Mouse (Mus musculus) monocyte, adult 2 months (primary cell): ENCODE measurements at regions not wholly inside any gene's neighbourhood (a gene's known extent, or its start where the extent isn't known, plus 50 kb on each side); places are given as distances from the start of the nearest gene placed in this dataset.

Experiments used
- DNase-seq, 2 experiments: peaks; one replicate each; pipeline ENCODE4 v3.0.0; 2022; ENCODE audit warnings: low spot score in 2 of 2, low read depth in 1 of 2

DNA sequence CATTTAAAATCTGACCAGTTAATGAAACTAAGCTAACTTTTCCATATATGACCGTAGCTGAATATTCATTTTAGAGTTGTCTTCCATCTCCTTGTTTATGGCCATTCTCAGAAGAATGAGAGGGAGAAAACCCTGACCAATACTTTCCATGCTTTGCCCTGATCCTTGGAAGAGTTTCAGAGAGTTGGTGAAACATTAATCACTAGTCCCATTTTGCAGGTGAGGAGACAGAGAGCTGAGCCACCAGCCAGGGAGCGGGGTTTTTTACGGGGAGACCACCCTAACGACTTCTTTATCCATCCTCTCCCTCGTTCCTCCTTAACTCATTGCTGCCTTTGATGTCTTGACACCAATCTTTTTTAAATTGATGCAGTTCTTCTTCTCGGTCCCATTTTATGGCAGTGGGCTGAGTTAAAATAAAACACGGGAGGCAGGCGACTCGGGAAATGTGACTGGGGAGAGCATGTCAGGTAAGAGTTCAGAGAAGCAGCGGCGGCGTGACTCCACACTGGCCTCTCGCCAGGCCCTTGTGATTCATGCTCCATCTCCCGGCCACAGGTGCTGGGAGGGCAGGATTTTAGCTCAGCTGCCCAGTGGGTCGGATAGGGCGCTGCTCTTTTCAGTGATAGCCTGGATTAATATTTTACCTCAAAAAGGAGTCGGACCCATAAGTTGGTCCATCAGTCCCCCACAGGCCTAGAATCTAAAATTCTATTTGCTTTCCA lies 81.3 kb upstream of the Nrip1 start:
- DNase-seq = no peak

GRCm38 (mm10) chr16:76453457-76454200 lies 80.0 kb upstream of the Nrip1 start:
- no peak for DNase-seq

DNA sequence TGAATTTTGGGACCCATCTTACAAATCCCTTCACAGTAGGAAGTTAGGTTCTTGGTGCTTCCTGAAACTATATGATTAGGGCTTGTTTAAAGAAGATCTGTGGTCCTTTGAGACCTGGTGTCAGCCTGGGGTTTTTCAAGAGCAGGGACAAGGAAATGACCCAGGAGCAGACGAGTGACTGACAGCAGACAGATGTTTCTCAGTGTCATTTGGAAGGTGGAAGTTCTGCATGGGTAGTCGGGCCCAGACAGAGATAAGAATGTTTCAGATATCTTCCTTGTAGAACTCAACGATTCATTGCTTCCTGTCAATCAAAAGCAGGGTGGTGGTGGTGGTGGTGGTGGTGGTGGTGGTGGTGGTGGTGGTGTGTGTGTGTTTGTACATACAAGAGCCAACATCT lies 75.1 kb upstream of the Nrip1 start:
- DNase-seq = no peak

- DNase-seq = no peak
Observed at GRCm38 (mm10) chr16:76447033-76447432, 73.4 kb upstream of the Nrip1 start.

DNA sequence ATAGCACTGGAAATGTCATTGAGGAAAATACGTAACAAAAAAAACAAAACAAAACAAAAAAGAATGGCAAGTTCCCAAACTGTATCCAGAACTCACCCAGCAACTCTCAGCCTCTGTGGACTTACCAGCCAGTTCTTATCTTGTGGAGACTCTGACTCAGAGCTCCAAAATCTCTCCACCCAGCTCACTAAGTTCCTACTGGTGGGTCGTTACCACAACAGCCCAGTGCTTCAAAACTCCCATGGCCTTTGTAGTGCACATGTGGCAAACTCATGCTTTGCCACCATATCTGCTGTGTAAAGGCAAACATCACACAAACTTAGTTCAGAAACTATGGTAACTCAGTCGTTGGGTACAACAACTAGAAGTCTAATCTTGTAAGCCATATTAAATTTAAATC lies 71.0 kb upstream of the Nrip1 start:
- DNase-seq = no peak

DNA sequence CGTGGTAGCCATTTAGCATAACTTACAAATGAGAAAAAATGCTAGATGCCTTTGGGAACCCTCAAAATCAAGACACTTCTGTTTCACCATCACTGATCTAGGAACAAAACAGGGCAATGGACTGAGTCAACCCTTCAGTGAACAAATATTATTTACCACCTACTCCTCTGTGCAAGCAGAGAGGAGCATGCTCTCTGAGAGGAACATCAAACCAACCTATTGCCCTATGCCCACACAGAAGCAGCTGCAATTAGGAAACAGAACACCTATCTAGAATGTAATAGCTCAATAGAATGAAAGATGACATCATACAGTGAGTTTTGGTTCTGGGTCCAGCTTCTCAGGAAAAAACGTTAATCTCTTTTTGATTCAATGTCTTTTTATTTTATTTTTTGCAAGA lies 69.0 kb upstream of the Nrip1 start:
- DNase-seq = no peak

DNA sequence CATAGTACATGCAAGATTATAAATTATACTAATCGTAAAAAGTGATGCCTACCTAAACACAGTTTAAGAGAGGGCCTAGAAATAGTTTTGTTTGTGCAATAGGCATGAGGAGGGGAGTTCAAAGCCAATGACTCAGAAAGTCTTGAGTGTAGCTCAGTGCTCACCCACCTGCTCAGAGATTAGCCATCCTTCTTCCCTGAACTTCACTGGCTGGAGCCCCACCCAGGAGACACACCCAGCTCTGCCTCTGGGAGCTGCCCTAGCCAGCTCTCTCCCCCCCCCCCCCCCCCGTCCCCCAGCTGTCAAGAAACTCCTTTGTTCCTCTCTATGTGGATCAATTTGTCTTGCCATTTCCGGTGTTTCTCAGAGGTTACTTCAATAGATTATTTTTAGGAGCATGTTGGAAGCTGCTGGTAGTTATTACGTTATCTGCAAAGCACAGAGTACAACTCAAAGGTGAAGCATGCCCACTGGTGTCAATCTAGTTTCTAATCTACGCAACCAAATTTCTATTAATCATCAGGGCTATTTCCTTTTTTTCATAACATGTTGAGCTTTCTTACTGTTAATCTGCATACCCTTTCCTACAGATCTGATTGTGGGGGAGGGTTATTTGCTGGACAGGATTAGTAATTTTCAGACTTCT lies 68.3 kb upstream of the Nrip1 start:
- no peak for DNase-seq

DNA sequence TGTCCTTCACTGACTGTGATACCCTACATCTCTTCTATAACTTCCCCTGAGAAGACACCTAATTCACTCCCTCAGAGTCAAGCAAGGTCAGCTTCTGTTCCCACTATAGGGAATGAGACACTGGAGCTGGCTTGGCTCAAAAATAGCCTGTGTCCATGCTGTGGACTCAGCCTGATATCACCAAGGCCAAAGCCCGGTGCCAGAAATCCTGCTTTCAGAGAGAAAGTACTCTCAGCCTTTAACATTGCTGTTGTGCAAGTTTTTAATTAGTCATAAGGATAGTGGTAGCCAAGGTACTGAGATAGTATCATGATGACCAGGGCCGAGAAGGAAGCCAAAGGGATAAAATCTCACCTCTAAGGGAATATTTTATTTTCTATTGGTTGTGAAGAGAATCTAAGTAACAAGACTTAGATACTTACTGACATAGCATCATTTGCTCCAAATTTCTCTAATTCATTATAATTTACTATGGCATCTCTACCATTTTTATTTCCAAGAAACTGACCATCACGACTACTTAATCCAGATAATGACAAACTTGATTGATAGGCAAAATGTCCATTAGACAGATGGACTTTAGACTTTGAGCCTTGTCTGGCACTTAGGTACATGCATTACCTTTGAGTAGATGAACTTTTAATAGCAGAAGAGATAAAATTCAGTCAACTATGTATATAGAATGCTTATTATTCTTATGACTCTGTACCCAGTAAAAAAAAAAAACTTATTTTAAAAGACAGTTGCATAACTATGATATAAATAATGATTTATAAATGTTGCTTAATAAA lies 64.7 kb upstream of the Nrip1 start:
- DNase-seq = no peak

DNA sequence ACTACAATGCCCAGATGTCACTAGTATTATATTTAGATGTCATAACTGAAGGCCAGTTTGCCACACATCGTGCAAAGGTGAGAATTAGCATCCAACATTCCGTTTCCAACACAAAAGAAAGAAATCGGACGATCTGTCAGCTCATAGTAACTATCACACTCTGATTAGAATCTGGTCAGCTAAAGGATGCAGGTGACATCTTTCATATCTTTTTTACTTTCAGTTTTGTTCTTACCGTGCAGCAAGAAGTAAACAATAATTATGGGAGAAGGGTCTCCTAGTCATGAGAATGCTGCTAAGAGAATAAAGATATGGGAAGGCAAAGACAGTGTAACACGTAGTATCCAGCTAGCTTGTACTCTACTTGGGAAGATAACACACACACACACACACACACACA lies 62.7 kb upstream of the Nrip1 start:
- no peak for DNase-seq

- DNase-seq = no peak
Observed at GRCm38 (mm10) chr16:76433076-76433825, 59.6 kb upstream of the Nrip1 start.

DNA sequence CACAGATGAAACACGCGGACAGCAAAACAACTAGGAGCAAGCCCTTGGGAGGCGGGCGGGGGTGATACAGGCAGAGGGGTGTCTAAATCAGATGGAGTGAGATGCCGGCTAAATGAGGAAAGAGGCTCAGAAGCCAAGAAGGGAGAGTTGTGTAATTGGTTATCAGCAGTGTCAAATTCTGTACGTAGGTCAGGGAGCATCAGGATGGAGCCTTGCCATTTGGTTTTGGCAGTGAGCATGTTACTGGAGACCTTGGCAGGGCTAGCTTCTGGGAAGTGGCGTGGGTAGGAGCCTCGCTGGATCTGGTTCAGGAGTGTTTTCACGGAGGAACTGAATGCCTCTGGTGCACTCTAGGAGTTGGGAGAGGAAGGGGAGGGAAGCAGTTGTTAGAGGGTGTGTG lies 58.7 kb upstream of the Nrip1 start:
- DNase-seq = no peak

- no peak for DNase-seq
Observed at GRCm38 (mm10) chr16:76429156-76429555, 55.5 kb upstream of the Nrip1 start.

- DNase-seq = no peak
Observed at GRCm38 (mm10) chr16:76423964-76424363, 50.3 kb upstream of the Nrip1 start.
